Mouse (Mus musculus): ENCODE measurements around the gene Casp1. TPM values are rescaled to one million over a fixed set of nuclear protein-coding genes. Genes with fewer than 3 reads are reported as not detected.

The Casp1 gene
- 4.1 and 4.4 TPM in 2 replicates for polyA plus RNA-seq (2015; fragmentation: Nextera tagmentation; extraction: Ambion mirVana)

- Histone ChIP-seq H3K4me2 (replicated peaks) (no peak within 1 kb of the TSS), H3K36me3 (no peaks in the 10 kb centered on the region), H3K27ac (no peak within 1 kb of the TSS), H3K4me3 (replicated peaks) (no peak within 1 kb of the TSS), H3K9me3 (no peaks in the 10 kb centered on the region), H3K9ac (no peak within 1 kb of the TSS), H3K4me1 (replicated peaks) (no peaks in the 10 kb centered on the region), H3K27me3 (replicated peaks) (no peaks in the 10 kb centered on the region)
- 78% methylated on average over 11 of the region's 11 CpGs for WGBS
- ATAC-seq, result 0 out of 2 replicates have a peak, but pooled peaks have one; percentile 31
Observed at GRCm38 (mm10) chr9:5298329-5299131, at the start of gene Casp1. TSS of gene Casp1 (plus strand) at chr9:5298517.

- Histone ChIP-seq H3K27me3 (replicated peaks) (no peaks in the 10 kb centered on the region), H3K4me1 (replicated peaks) (no peaks in the 10 kb centered on the region), H3K27ac (no peak overlapping the region), H3K9me3 (no peaks in the 10 kb centered on the region), H3K36me3 (no peaks in the 10 kb centered on the region), H3K4me3 (replicated peaks) (no peak overlapping the region), H3K9ac (no peak overlapping the region), H3K4me2 (replicated peaks) (no peak overlapping the region)
- no peak for ATAC-seq
- 77% methylated on average over 2 of the region's 2 CpGs for WGBS
Observed at GRCm38 (mm10) chr9:5263951-5264475, 34.3 kb upstream of the Casp1 start.

GRCm38 (mm10) chr9:5270274-5270673 is 28.0 kb upstream of the Casp1 start:
- WGBS, result 87% methylated on average over 2 of the region's 2 CpGs
- ATAC-seq, result no peak
- no peak overlapping the region for H3K27ac ChIP-seq
- H3K4me2 ChIP-seq (replicated peaks), result no peak overlapping the region
- H3K9ac ChIP-seq, result no peak overlapping the region
- no peaks in the 10 kb centered on the region for H3K27me3 ChIP-seq (replicated peaks)
- H3K4me3 ChIP-seq (replicated peaks), result no peak overlapping the region
- no peaks in the 10 kb centered on the region for H3K36me3 ChIP-seq
- H3K9me3 ChIP-seq, result no peaks in the 10 kb centered on the region
- H3K4me1 ChIP-seq (replicated peaks), result 0 out of 2 replicates have a peak, but pooled peaks cover 3% of the 10 kb centered on the region

GRCm38 (mm10) chr9:5270884-5271283 is 27.4 kb upstream of the Casp1 start:
- Histone ChIP-seq H3K4me3 (replicated peaks) (no peak overlapping the region), H3K27me3 (replicated peaks) (no peaks in the 10 kb centered on the region), H3K9me3 (no peaks in the 10 kb centered on the region), H3K4me2 (replicated peaks) (no peak overlapping the region), H3K27ac (no peak overlapping the region), H3K4me1 (replicated peaks) (0 out of 2 replicates have a peak, but pooled peaks cover 3% of the 10 kb centered on the region), H3K36me3 (no peaks in the 10 kb centered on the region), H3K9ac (no peak overlapping the region)
- WGBS, result 62% methylated on average over 1 of the region's 1 CpGs
- ATAC-seq, result no peak

GRCm38 (mm10) chr9:5271334-5271845 is 26.9 kb upstream of the Casp1 start:
- H3K4me3 ChIP-seq (replicated peaks), result no peak overlapping the region
- 0 out of 2 replicates have a peak, but pooled peaks cover 3% of the 10 kb centered on the region for H3K4me1 ChIP-seq (replicated peaks)
- H3K36me3 ChIP-seq, result no peaks in the 10 kb centered on the region
- no peaks in the 10 kb centered on the region for H3K27me3 ChIP-seq (replicated peaks)
- H3K4me2 ChIP-seq (replicated peaks), result no peak overlapping the region
- no peak overlapping the region for H3K27ac ChIP-seq
- WGBS, result 57% methylated on average over 6 of the region's 6 CpGs
- ATAC-seq, result no peak
- no peak overlapping the region for H3K9ac ChIP-seq
- no peaks in the 10 kb centered on the region for H3K9me3 ChIP-seq

- Histone ChIP-seq H3K36me3 (no peaks in the 10 kb centered on the region), H3K4me1 (replicated peaks) (no peaks in the 10 kb centered on the region), H3K9ac (no peak overlapping the region), H3K4me3 (replicated peaks) (no peak overlapping the region), H3K4me2 (replicated peaks) (no peak overlapping the region), H3K27ac (no peak overlapping the region), H3K9me3 (no peaks in the 10 kb centered on the region), H3K27me3 (replicated peaks) (no peaks in the 10 kb centered on the region)
- ATAC-seq, result peak; percentile 81
- 22% methylated on average over 2 of the region's 2 CpGs for WGBS
Observed at GRCm38 (mm10) chr9:5286071-5286470, 12.2 kb upstream of the Casp1 start.

- ATAC-seq, result peak; percentile 95
- Histone ChIP-seq H3K27ac (no peak overlapping the region), H3K9me3 (no peaks in the 10 kb centered on the region), H3K4me3 (replicated peaks) (no peak overlapping the region), H3K4me1 (replicated peaks) (no peaks in the 10 kb centered on the region), H3K27me3 (replicated peaks) (no peaks in the 10 kb centered on the region), H3K4me2 (replicated peaks) (no peak overlapping the region), H3K9ac (no peak overlapping the region), H3K36me3 (no peaks in the 10 kb centered on the region)
Observed at GRCm38 (mm10) chr9:5286597-5286996, 11.7 kb upstream of the Casp1 start.

GRCm38 (mm10) chr9:5296354-5297237 is 1.7 kb upstream of the Casp1 start:
- Histone ChIP-seq H3K27me3 (replicated peaks) (no peaks in the 10 kb centered on the region), H3K9ac (no peak overlapping the region), H3K9me3 (no peaks in the 10 kb centered on the region), H3K4me1 (replicated peaks) (no peaks in the 10 kb centered on the region), H3K4me2 (replicated peaks) (no peak overlapping the region), H3K36me3 (no peaks in the 10 kb centered on the region), H3K4me3 (replicated peaks) (no peak overlapping the region), H3K27ac (no peak overlapping the region)
- 62% methylated on average over 2 of the region's 2 CpGs for WGBS
- peak; percentile 90 for ATAC-seq

GRCm38 (mm10) chr9:5299132-5299381 is 740 bp downstream of the Casp1 start:
- no peak overlapping the region for H3K27ac ChIP-seq
- 72% methylated on average over 2 of the region's 2 CpGs for WGBS
- no peaks in the 10 kb centered on the region for H3K27me3 ChIP-seq (replicated peaks)
- H3K36me3 ChIP-seq, result no peaks in the 10 kb centered on the region
- no peak for ATAC-seq
- no peaks in the 10 kb centered on the region for H3K9me3 ChIP-seq
- no peak overlapping the region for H3K9ac ChIP-seq
- no peak overlapping the region for H3K4me3 ChIP-seq (replicated peaks)
- no peak overlapping the region for H3K4me2 ChIP-seq (replicated peaks)
- H3K4me1 ChIP-seq (replicated peaks), result no peaks in the 10 kb centered on the region

- peak within 1 kb of the TSS; percentile 42 for H3K4me2 ChIP-seq (replicated peaks)
- WGBS, result 42% methylated on average over 5 of the region's 5 CpGs
- peak; percentile 87 for ATAC-seq
Observed at GRCm38 (mm10) chr9:5308561-5308960, 10.2 kb downstream of the Casp1 start, which contains the start of gene Casp4. TSS of gene Casp4 (plus strand) at chr9:5308828.

GRCm38 (mm10) chr9:5310112-5310511 is 11.8 kb downstream of the Casp1 start:
- H3K4me3 ChIP-seq (replicated peaks), result no peak overlapping the region
- H3K27ac ChIP-seq, result no peak overlapping the region
- H3K36me3 ChIP-seq, result no peaks in the 10 kb centered on the region
- no peak overlapping the region for H3K4me2 ChIP-seq (replicated peaks)
- H3K27me3 ChIP-seq (replicated peaks), result no peaks in the 10 kb centered on the region
- H3K9ac ChIP-seq, result no peak overlapping the region
- no peak for ATAC-seq
- no peaks in the 10 kb centered on the region for H3K9me3 ChIP-seq
- H3K4me1 ChIP-seq (replicated peaks), result no peaks in the 10 kb centered on the region

More at GRCm38 (mm10) chr9:5308561-5308960, 10.2 kb downstream of the Casp1 start, which contains the start of gene Casp4:
- H3K9me3 ChIP-seq, result no peaks in the 10 kb centered on the region
- H3K4me3 ChIP-seq (replicated peaks), result no peak within 1 kb of the TSS
- H3K36me3 ChIP-seq, result no peaks in the 10 kb centered on the region
- no peaks in the 10 kb centered on the region for H3K4me1 ChIP-seq (replicated peaks)
- no peak within 1 kb of the TSS for H3K9ac ChIP-seq
- no peak within 1 kb of the TSS for H3K27ac ChIP-seq
- H3K27me3 ChIP-seq (replicated peaks), result no peaks in the 10 kb centered on the region

- H3K27me3 ChIP-seq (replicated peaks), result no peaks in the 10 kb centered on the region
- no peak overlapping the region for H3K4me3 ChIP-seq (replicated peaks)
- H3K27ac ChIP-seq, result no peak overlapping the region
- no peak overlapping the region for H3K4me2 ChIP-seq (replicated peaks)
- no peaks in the 10 kb centered on the region for H3K4me1 ChIP-seq (replicated peaks)
- 72% methylated on average over 4 of the region's 4 CpGs for WGBS
- ATAC-seq, result no peak
- no peaks in the 10 kb centered on the region for H3K36me3 ChIP-seq
- no peak overlapping the region for H3K9ac ChIP-seq
- H3K9me3 ChIP-seq, result no peaks in the 10 kb centered on the region
Observed at GRCm38 (mm10) chr9:5311435-5311834, 13.1 kb downstream of the Casp1 start.

All from intestine, embryonic 15.5 days (tissue).